Mouse (Mus musculus) lung, postnatal 0 days (tissue): ENCODE measurements around the gene Fastkd1.

Source experiments
- CTCF ChIP-seq: IDR thresholded peaks from 2 replicates; pipeline ENCODE4 v1.5.1; 2016; ENCODE audit warnings: antibody characterized with exemption, mild to moderate bottlenecking
- EP300 ChIP-seq: IDR thresholded peaks from 2 replicates; pipeline ENCODE4 v1.6.1; 2016; ENCODE audit warnings: antibody characterized with exemption, mild to moderate bottlenecking, control low read depth

DNA sequence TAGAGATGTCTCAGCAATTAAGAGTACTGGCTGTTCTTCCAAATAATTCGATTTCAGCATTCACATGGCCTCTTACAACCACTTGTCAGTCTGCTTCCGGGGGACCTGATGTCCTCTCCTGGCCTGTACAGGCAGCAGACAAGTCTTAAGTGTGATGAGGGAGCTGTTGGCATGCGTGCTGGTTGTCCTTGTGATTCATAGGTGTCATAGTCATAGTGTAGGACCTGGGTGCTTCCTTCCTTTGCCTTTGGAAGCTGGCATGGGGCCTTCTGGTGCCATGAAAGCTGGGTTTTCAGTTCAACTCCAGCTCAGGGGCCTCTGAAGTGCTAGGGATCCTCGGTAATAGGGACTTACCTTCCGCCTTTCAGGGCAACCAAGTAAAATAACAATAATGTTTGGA, 810 bp upstream of the Fastkd1 start:
- TF ChIP-seq CTCF, result no peak
- TF ChIP-seq EP300, result no peak
